Mouse (Mus musculus) urinary bladder, postnatal 25 days (tissue): ENCODE results near the gene Dusp6.
A peak's percentile ranks its signal among the peaks of the same experiment; 100 is the strongest.

Experiments used
- DNase-seq: peaks from one replicate; pipeline ENCODE4 v3.0.0; 2022; ENCODE audit warnings: low spot score

Dusp6 gene

DNA sequence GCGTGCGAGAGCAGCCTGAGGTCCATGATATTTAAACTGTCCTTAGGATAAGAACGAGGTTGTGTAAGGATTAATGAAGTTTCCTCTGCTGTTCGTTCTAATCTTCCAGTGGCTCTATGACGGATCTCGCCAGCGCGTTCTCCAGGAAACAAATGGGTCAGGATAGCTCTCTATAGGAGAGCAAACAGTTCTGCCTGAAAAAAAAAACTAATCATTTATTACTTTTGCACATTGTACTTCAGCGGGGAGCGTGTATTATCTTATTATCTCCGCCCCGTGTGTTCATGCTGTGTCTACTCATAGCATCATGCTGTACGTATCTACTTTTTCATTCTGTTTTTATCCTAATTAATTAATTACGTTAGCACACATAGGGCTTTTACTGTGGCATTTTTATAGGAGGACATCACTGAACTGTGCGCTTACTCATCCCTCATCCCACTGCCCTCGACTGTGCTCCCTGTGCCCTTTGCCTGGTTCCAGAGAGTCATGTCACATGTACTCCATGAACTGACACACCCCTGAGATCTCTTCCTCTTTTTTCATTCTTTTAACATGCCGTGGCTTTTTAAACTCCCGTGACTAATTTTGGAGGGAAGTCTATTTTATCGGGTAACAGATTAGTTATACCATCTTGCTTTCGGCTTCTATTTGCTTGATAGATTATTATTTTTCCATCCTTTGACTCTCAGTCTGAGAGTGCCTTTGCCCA lies 16.1 kb upstream of the Dusp6 start:
- no peak for DNase-seq

DNA sequence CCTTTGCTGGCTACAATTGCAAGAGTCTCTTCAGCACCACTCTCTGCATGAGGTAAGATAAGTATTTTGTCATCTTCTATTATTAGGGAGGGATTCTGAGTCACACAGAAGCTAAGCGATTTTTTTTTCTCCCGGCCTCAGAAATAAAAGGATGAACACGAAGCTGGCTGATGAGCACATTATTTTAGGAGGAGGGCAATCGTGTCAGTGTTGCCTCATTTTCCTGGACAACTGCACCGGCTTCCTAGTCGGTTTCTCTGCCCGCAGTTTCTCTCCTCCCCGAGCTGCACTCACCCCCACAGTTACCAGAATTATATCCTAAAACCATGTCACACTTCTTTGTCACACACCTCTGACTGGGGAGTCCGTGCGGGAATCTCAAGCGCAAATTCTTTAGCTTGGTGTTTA lies 12.2 kb upstream of the Dusp6 start:
- no peak for DNase-seq

DNA sequence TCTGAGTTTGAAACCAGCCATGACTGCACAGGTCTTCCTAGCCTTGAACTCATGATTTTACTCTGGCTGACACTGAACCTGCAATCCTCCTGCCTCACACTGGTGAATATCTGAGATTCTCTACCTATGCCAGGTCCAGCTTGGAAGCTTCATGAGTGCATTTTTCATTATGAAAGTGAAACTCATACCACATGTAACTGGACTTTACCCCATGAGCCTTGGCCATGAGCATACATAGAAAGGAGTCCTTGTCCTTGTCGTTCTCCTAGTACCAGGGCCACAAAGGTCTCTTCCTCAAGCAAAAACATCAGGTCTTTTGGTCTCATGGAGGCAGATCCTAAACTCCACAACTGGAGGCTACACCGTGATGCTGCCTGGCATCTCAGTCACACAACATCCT lies 9.6 kb upstream of the Dusp6 start:
- DNase-seq = no peak

DNA sequence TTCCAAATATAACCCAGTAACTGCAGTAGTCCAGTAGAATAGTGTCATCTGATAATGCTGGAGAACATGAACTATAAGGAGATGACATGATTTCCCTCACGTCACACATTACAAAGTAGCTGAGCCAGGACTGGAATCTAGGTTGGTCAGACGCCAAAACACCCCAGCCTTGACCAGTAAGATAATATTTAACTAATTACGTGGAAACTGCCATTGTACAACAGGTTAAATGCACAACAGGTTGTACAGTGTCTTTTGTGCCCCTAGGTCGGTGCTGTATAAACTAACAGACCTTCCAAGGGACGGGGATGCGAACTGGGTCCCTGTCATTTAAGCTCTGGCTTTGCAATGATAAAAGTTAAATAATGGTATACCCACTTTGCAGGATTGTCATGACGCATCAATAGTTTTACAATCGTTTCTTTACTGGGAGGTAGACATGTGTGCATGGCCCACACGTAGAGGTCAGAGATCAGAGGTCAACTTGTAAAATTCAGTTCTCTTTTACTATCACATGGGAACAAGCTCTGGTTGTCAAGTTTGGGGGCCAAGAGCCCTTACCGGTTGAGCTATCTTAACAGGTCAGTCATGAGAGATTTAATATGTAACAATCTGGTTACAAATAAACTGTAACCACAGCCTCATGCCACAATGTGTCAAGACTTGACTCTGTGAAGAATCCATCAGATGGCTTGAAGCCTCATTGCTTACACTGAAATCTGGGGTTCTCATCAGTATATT lies 7.0 kb upstream of the Dusp6 start:
- DNase-seq = no peak

DNA sequence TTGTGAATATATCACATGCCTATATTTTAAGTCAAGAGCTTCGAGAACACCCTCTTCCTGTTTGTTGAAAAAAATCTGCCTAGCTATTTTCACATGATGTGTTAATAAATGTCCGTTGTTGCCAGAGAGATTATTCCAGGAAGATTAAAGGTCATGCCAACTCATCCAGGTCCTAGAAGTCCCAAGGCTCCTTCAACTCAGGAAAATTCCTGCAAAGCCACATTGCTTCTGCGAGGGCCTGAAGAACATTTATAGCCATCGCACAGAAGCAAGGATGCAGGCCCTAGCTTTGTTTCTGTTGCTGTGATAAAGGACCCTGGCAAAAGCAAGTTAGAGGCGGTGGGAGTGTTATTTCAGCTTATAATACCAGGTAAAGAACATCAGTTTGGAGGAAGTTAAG lies 5.5 kb upstream of the Dusp6 start:
- DNase-seq = no peak

DNA sequence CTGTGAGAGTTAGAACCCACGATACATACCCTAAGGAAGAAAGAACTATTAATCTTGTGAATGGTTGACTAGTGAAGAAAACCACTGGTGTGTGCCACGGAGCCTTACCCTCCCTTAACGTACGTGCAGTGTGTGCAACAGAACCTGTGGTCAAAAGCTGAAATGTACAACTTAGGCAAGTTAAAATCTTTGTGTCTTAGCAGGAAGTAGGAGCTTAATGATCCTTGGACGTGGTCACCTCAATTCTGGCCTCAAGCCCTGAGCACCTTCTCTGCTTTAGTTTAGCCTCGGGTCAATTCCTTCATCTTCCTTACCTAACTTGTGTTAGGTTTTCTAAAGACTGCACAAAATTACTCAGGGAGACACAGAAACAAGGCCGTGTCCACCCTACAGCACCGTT lies 3.2 kb upstream of the Dusp6 start:
- no peak for DNase-seq

DNA sequence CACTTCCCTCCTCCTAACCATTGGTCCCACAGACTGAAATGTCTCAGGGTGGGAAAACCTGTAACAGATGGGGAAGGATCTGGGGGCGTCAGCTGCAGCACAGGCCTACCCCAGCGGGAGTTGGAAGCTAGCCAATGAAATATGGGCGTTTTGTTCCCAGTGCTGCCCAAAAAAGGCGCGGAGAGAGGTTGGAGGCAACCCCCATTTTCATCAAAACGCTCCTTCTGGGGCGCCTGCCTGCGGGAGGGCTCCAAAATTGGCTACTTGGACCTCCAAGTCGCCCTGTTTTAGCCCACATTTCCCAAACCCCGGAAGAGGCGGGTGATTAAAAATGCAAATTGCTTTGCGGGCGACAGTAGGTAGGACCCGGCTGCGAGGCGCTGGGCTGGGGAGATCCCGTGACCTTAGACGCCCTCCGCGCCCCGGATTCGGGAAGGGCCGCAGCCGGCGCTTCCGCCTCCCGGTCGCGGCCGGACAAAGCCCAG lies 1.8 kb upstream of the Dusp6 start:
- no peak for DNase-seq

DNA sequence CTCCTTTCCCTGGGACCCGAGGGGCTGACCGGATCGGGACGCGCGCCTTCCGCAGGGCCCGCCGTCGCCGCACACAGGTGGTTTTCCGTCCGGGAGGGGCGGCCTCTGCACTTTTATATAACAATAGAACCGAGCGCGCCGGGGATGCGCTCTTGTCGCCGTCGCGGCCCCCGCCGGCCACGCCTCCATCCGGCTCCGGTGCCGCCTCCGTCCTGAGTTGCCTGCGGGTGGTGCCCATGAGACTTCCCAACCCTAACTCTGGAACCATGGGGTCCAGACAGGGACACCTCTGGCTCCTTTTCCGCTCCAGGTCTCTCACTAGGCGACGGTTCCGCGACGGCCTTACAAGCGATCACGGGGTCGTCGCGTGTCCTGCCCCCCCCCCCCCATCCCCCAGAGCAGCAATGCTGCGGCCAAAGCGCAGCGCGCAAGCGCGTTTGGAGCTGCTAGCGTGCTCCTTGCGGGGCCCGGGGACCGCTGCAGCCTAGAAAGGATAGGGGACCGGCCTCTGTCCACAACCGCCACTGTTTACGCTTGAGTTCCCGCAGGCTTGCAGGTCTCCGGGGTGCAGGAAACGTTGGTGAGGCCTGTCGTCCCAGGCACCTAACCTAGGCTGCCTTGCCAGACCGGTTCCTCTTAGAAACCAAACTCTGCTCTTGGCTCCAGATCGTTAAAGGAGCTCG lies 1.3 kb upstream of the Dusp6 start:
- peak; percentile 74 for DNase-seq

DNA sequence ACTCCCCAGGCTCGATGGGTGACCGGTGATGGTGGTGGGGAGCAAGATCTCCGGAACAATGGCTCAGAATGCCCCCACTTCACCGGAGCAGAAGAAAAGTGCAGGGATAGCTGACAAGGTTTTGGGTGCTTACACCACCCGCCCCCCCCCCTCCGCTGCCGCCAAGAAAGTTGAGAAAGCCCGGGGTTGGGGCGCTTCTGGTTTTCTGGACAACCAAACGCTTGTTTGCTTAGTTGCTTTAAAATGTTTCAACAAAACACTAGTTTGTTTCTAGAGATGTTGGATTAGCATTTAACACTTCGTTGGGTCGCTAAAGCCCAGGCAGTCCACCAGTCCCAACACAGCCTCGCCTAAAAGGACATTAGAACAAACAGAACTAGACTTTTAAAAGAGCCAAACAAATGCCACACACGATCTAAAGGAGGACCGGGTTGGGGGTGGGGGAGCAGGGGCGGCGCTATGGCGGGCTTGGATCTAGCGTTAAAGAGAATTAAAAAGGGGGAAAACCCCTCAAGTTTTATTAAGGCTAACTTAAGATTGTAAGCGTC lies 638 bp upstream of the Dusp6 start:
- DNase-seq = no peak

DNA sequence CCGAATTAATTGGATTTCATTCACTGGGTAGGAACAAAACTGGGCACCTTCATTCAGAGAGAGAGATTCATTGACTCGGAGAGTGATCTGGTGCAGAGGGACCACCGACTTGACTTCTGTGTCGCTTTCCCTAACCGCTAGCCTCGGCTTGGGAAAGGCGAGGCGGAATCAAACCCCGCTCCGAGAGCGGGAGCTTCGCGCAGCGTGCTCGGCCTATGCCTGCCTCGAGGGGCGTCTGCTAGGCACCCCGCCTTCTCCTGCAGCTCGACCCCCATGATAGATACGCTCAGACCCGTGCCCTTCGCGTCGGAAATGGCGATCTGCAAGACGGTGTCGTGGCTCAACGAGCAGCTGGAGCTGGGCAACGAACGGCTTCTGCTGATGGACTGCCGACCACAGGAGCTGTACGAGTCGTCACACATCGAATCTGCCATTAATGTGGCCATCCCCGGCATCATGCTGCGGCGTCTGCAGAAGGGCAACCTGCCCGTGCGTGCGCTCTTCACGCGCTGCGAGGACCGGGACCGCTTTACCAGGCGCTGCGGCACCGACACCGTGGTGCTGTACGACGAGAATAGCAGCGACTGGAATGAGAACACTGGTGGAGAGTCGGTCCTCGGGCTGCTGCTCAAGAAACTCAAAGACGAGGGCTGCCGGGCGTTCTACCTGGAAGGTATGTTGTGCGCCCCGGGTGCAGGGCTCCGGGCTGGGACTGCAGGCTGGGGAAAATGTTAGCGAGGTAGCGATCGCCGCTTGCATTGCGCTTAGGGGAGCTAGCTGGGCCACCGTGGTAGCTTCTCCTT lies 589 bp downstream of the Dusp6 start:
- DNase-seq = peak; percentile 36

DNA sequence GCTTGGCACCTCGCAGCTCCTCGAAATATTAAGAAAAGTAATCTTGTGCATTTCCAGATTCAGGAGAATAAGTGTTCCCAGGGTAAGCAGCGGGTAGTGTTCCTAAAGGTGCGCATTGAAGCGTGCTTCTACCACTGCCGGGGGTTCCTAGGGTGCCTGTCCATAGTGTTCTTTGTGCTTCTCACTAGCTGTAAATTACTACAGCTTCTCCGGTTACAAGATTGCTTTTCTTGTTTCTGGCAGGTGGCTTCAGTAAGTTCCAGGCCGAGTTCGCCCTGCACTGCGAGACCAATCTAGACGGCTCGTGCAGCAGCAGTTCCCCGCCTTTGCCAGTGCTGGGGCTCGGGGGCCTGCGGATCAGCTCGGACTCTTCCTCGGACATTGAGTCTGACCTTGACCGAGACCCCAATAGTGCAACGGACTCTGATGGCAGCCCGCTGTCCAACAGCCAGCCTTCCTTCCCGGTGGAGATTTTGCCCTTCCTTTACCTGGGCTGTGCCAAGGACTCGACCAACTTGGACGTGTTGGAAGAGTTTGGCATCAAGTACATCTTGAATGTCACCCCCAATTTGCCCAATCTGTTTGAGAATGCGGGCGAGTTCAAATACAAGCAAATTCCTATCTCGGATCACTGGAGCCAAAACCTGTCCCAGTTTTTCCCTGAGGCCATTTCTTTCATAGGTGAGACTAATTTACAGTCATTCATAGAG lies 1.4 kb downstream of the Dusp6 start:
- DNase-seq = no peak

DNA sequence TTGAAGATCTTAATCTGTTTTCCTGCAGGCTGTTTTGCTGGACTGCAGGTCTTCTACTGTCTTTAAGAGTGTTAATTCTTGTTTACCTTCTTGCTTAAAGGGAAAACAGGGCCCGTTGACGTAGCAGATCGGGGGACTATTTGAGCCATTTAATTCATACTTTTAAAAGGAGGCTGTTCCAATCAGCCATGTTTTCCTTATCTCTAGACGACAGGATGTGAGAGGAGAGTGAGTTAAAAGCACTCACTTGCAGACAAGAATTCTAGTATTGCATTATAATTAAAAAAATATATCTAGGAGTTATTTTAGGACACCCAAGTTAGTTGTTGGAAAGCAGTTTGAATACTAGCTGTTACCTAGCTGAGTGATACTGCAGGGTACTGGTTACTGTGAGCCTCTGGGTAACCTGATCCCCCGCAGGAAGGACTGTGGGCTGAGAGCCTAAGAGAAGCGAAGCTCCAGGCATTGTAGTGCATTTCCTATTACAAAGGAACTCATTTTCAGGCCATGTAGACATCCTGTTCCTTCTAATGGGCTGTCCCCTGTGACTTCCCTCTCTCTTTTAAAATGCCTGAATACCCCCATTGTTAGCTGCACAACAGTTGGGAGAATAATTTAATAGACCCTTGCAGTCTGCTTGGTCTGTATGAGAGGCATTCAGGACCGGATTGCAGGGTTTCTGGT lies 2.1 kb downstream of the Dusp6 start:
- DNase-seq = no peak

DNA sequence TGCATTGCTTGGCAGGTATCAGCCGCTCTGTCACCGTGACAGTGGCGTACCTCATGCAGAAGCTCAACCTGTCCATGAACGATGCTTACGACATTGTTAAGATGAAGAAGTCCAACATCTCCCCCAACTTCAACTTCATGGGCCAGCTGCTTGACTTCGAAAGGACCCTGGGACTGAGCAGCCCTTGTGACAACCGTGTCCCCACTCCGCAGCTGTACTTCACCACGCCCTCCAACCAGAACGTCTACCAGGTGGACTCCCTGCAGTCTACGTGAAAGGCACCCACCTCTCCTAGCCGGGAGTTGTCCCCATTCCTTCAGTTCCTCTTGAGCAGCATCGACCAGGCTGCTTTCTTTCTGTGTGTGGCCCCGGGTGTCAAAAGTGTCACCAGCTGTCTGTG lies 3.0 kb downstream of the Dusp6 start:
- no peak for DNase-seq

DNA sequence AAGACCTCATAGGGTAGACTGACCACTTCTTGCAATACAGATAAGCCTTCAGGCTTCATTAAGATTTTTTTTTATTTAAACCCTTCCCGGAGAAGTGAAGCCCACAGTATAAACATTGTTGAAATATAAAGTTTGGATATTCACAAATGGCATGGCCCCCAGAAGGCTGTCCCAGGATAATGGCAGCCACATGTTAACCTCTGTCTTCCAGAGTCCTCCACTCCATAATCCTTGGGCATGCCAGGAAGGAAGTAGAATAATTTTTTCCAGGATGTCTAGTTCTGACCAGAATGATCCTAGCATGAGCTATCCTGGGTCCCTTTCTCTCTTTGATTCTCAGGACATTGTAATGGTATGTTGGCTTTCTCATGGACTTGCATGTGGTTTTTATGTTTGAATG lies 4.6 kb downstream of the Dusp6 start:
- DNase-seq = no peak

DNA sequence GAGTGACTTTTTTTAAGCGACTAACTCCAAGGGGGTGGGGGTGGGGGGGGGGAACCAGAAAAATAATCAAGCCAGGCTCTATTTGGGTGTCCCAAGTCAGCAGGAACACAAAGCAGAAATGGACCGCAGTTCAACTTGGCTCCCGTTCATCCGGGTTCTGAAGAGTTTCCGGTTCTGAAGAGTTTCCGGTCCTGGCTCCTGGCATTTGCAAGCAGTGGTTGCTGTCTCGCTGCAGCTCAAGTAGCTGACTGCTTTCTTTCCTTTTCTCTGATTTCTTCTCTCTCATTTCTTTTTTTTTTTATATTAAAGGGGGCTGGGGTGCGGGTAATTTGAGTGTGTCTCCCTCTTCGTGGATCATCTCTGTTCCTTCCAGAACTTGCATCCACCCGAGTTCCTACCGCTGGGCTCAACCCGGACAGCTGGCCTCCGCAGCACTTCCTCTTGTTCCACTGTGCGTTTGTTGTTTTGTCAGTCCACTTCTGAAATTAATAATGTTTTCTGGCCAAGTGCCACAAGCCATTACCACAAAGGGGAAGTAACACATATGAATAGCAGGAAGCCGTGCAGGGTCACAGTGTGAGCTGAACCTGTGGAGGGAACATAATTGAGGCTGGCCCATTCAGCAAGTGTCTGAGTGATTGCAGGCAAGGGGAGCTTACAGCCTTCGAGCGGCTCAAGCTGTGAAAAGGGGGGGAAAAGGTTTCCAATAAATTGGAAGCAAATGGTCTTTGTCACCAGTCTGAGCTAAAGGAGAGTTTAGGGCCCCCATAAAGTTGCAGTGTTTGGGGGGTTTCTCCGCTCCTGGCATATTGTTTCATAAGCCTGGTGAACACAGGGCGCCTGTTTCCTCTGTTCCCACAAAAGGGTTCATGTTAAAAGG lies 5.6 kb downstream of the Dusp6 start:
- DNase-seq = no peak

DNA sequence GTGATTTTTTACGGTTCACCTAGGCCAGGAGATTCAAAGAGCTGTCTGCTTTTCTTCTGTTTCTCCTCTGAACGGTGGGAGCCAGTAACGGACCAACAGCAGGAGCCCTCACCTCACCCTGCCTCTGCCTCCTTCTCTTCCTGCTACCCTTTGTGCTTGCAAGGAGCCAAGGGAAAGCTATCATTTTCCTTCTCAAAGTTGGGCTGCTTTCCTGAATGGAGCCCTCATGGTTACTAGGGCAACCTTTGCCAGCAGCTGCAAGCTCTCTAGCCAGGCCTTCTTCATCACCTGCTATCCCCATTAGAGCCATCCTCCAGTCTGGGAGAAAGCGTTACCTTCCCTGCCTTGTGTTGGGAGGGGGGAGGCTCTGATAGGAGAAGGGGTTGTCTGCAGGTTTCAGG lies 6.3 kb downstream of the Dusp6 start:
- no peak for DNase-seq

DNA sequence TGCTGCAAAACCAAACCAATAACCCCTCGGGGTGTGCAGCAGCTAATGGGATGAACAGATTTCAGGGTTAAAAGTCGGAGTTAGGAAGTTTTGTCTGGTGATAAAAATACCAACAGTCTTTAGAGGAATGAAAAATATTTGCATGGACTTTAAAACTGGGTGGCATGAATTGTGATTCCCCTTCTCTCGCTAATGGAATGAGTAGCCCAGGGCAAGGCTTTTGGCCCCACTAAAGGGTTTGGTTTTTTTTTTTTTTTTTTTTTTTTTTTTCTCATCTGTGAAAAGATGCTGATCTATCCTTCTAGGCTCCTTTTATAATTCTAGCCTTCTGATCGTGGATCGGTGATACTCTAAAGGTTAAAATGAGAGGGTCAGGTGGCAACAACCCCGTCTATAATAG lies 6.7 kb downstream of the Dusp6 start:
- no peak for DNase-seq

DNA sequence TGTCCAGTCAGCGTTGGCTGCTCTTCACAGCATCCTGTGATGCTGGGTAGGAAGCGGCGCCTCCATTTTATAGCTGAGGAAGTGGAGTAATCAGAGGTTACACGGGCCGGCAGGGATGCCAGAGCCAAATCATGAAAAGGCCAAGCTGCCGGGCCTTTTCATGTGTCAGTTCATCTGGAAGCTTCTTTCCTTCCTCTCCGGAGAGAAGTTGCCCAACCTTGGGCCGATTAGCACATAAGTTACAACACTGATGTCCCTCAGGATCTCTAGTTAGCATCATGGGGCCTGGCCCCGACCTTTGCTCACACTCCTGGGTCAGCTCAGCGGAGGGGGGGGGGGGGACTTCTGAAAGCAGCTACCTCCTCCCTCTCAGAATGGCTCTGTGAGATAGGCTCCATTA lies 7.4 kb downstream of the Dusp6 start:
- peak; percentile 29 for DNase-seq

DNA sequence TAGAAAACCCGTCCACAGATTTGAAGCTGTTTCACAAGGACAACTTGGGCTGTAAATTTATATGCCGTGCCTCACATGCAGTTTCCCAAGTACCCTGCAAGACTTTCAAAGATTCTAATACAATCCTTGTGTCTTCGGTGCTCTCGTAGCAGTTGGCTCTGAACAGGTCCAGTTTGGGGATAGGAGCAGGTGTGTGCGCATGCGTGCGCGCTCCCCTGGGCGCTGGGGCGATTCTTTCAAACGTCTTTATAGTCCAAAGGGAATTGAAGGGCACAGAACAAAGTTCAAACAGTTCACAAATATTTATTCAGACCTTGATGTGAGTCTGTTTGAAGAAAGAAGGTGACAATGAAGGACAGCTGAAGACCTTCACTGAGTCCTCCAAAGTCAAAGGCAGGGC lies 8.0 kb downstream of the Dusp6 start:
- DNase-seq = no peak

DNA sequence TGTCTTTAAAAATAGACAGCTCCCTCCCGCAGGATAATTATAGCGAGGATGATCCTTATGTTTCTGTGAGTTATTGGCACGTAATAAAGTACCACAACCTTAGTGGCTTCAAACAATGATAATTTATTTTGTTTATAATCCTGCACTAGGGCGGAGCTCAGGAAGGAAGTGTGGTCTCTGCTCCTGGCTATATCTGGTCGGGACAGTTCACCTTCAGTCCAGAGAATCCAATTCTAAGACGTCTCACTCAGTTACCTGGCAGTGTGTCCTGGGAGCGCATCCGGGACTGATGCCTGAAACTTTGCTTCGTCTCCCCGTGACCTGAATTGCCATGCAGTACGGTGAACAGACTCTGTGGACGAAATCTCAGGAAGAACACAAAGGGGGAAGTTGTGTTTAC lies 10.0 kb downstream of the Dusp6 start:
- DNase-seq = no peak
